In genomic region chr10:80343425-80343895, GRCm38 (mm10) we compare ENCODE assay signal across 9 mouse cellular contexts. TPM values are rescaled to one million over a fixed set of nuclear protein-coding genes. Genes with fewer than 3 reads are reported as not detected.
DNase-seq lines count a peak whose midpoint lies in the region; ATAC-seq lines count a peak whose summit lies in the region.
"Had no signal": no experiment of that assay in that cellular context is flagged by ENCODE, and none has a peak within 500 bp of the region (broad histone marks: within the 10 kb centered on the region; RNA-seq: fewer than 3 reads in every experiment).

No protein-coding gene starts in this region.

- H3K9me3 ChIP-seq in heart, embryonic 14.5 days (ENCODE audit: control insufficient read depth, low read length), result no peaks in the 10 kb centered on the region
- no peaks in the 10 kb centered on the region for H3K9me3 ChIP-seq in embryonic facial prominence, embryonic 10.5 days
- no peaks in the 10 kb centered on the region for H3K9me3 ChIP-seq in hindbrain, embryonic 14.5 days (ENCODE audit: control insufficient read depth, low read length)
- H3K9me3 ChIP-seq in midbrain, embryonic 14.5 days (ENCODE audit: control insufficient read depth, low read length), result no peaks in the 10 kb centered on the region

- H3K27ac ChIP-seq in heart, embryonic 14.5 days (replicated peaks in 1 of 2; ENCODE audit: control insufficient read depth in 1 of 2, insufficient read depth in 1 of 2, low read depth in 2 of 2, low read length in 2 of 2), result no peak overlapping the region
- H3K27ac ChIP-seq in embryonic facial prominence, embryonic 10.5 days (replicated peaks), result peak overlapping the region; percentile 40; the same call in 1 of the 2 replicates
- no peak overlapping the region for H3K27ac ChIP-seq in hindbrain, embryonic 14.5 days
- no peak overlapping the region for H3K27ac ChIP-seq in midbrain, embryonic 14.5 days (replicated peaks; ENCODE audit: low read depth, low read length)

- ATAC-seq in heart, embryonic 14.5 days (ENCODE audit: insufficient number of reproducible peaks, insufficient read depth, low FRiP score, low read depth), result no peak; the same call in 1 of the 2 replicates
- ATAC-seq in hindbrain, embryonic 14.5 days (ENCODE audit: low FRiP score), result peak; percentile 12
- no peak for ATAC-seq in midbrain, embryonic 14.5 days (ENCODE audit: low FRiP score, low TSS enrichment)
- ATAC-seq in cerebellum, adult (ENCODE audit: insufficient number of reproducible peaks, low FRiP score, low TSS enrichment), result no peak

- peaks cover 13 to 47% of the 10 kb centered on the region in 2 experiments; a peak in 3 of 4 replicates for H3K4me1 ChIP-seq in heart, embryonic 14.5 days (ENCODE audit: control insufficient read depth in 2 of 2, insufficient read depth in 2 of 2, low read length in 2 of 2)
- peaks cover 65% of the 10 kb centered on the region for H3K4me1 ChIP-seq in embryonic facial prominence, embryonic 10.5 days
- H3K4me1 ChIP-seq in hindbrain, embryonic 14.5 days (replicated peaks; ENCODE audit: control insufficient read depth, insufficient read depth, low read length), result peaks cover 14% of the 10 kb centered on the region
- peaks cover 8% of the 10 kb centered on the region; the same call in 1 of the 2 replicates for H3K4me1 ChIP-seq in midbrain, embryonic 14.5 days (ENCODE audit: control insufficient read depth, insufficient read depth, low read length)

- DNase-seq in heart, postnatal 36 days, result no peak
- no peak for DNase-seq in embryonic facial prominence, embryonic 10.5 days (ENCODE audit: low spot score)
- DNase-seq in hindbrain, embryonic 14.5 days (ENCODE audit: low spot score), result no peak
- DNase-seq in midbrain, embryonic 14.5 days, result no peak
- DNase-seq in right cerebral cortex, postnatal 10 days (ENCODE audit: low spot score in 2 of 2), result no peak
- DNase-seq in spleen, postnatal 4 days (ENCODE audit: low spot score in 2 of 2), result no peak

- WGBS in heart, embryonic 14.5 days, result 37% methylated on average over 13 of the region's 13 CpGs
- WGBS in embryonic facial prominence, embryonic 10.5 days, result 27% methylated on average over 13 of the region's 13 CpGs
- 25% methylated on average over 13 of the region's 13 CpGs for WGBS in hindbrain, embryonic 14.5 days
- WGBS in midbrain, embryonic 14.5 days, result 27% methylated on average over 13 of the region's 13 CpGs

- H3K36me3 ChIP-seq in heart, embryonic 14.5 days (ENCODE audit: control insufficient read depth, insufficient read depth, low read length), result no peaks in the 10 kb centered on the region
- no peaks in the 10 kb centered on the region for H3K36me3 ChIP-seq in embryonic facial prominence, embryonic 10.5 days (replicated peaks)
- no peaks in the 10 kb centered on the region for H3K36me3 ChIP-seq in hindbrain, embryonic 14.5 days (replicated peaks; ENCODE audit: control insufficient read depth, insufficient read depth)
- H3K36me3 ChIP-seq in midbrain, embryonic 14.5 days (ENCODE audit: control insufficient read depth, insufficient read depth, low read length), result no peaks in the 10 kb centered on the region

- peak overlapping the region; percentile 27; the same call in 1 of the 2 replicates for H3K9ac ChIP-seq in heart, embryonic 14.5 days (ENCODE audit: low read length)
- H3K9ac ChIP-seq in hindbrain, embryonic 14.5 days, result 0 out of 2 replicates have a peak overlapping the region, but pooled peaks have one; percentile 16
- 0 out of 2 replicates have a peak overlapping the region, but pooled peaks have one; percentile 9 for H3K9ac ChIP-seq in midbrain, embryonic 14.5 days (replicated peaks; ENCODE audit: low read length)

- H3K4me3 ChIP-seq in heart, embryonic 14.5 days (ENCODE audit: control insufficient read depth in 1 of 2, insufficient read depth in 1 of 2, low read depth in 1 of 2, low read length in 2 of 2), result peak overlapping the region in 1 of 2 experiments; percentile 27; a peak in 2 of 4 replicates
- H3K4me3 ChIP-seq in embryonic facial prominence, embryonic 10.5 days, result peak overlapping the region; percentile 57
- H3K4me3 ChIP-seq in hindbrain, embryonic 14.5 days (replicated peaks; ENCODE audit: low read length), result peak overlapping the region; percentile 26
- H3K4me3 ChIP-seq in midbrain, embryonic 14.5 days (replicated peaks; ENCODE audit: low read depth, low read length), result peak overlapping the region; percentile 24

- intact Hi-C loops in heart, postnatal 36 days (cut with DNase I), result no loop called here

- peak overlapping the region; percentile 59 for H3K4me2 ChIP-seq in heart, embryonic 14.5 days (ENCODE audit: low read length)
- peak overlapping the region; percentile 48 for H3K4me2 ChIP-seq in hindbrain, embryonic 14.5 days (replicated peaks)
- peak overlapping the region; percentile 49 for H3K4me2 ChIP-seq in midbrain, embryonic 14.5 days (ENCODE audit: low read length)

- peaks cover 79% of the 10 kb centered on the region for H3K27me3 ChIP-seq in heart, embryonic 14.5 days (ENCODE audit: control insufficient read depth, insufficient read depth, low read length)
- H3K27me3 ChIP-seq in embryonic facial prominence, embryonic 10.5 days (replicated peaks; ENCODE audit: low read depth, poor library complexity, severe bottlenecking), result peaks cover 92% of the 10 kb centered on the region
- H3K27me3 ChIP-seq in hindbrain, embryonic 14.5 days (ENCODE audit: control insufficient read depth, insufficient read depth, low read length), result peaks cover 84% of the 10 kb centered on the region
- H3K27me3 ChIP-seq in midbrain, embryonic 14.5 days (ENCODE audit: control insufficient read depth, insufficient read depth, low read length), result peaks cover 82% of the 10 kb centered on the region

RNA-seq across cellular contexts. Expression of gene Adamtsl5, which starts 4.8 kb away (rescaled TPM):
- polyA plus RNA-seq in heart, embryonic 14.5 days (2014; fragmentation: Nextera tagmentation; extraction: Ambion mirVana), result 6.8 and 7.8 TPM in 2 replicates
- total RNA-seq in heart, postnatal 36 days (2021), result 10 to 100 TPM; 75.9 to 83.8 TPM
- 0.65 and 0.88 TPM in 2 replicates for polyA plus RNA-seq in embryonic facial prominence, embryonic 10.5 days (2016; fragmentation: Nextera tagmentation; extraction: Ambion mirVana)
- polyA plus RNA-seq in hindbrain, embryonic 14.5 days (2014; fragmentation: Nextera tagmentation; extraction: Ambion mirVana), result 0.84 and 0.90 TPM in 2 replicates
- 0.26 TPM in 1 of 2 replicates, not detected in the other for polyA plus RNA-seq in midbrain, embryonic 14.5 days (2014; fragmentation: Nextera tagmentation; extraction: Ambion mirVana)

RNA-seq across cellular contexts. Expression of gene Plk5, which starts 12.8 kb away (rescaled TPM):
- not detected in 2 replicates for polyA plus RNA-seq in heart, embryonic 14.5 days (2014; fragmentation: Nextera tagmentation; extraction: Ambion mirVana)
- total RNA-seq in heart, postnatal 36 days (2021), result under 1 TPM; 0.49 to 0.64 TPM
- 0.37 and 0.43 TPM in 2 replicates for polyA plus RNA-seq in embryonic facial prominence, embryonic 10.5 days (2016; fragmentation: Nextera tagmentation; extraction: Ambion mirVana)
- 3.6 and 4.1 TPM in 2 replicates for polyA plus RNA-seq in hindbrain, embryonic 14.5 days (2014; fragmentation: Nextera tagmentation; extraction: Ambion mirVana)
- polyA plus RNA-seq in midbrain, embryonic 14.5 days (2014; fragmentation: Nextera tagmentation; extraction: Ambion mirVana), result 2.9 and 3.2 TPM in 2 replicates
- total RNA-seq: CH12.LX had no signal

RNA-seq across cellular contexts. Expression of gene Reep6, which starts 13.7 kb away (rescaled TPM):
- 1.4 and 1.6 TPM in 2 replicates for polyA plus RNA-seq in heart, embryonic 14.5 days (2014; fragmentation: Nextera tagmentation; extraction: Ambion mirVana)
- 1 to 10 TPM; 2.7 TPM for total RNA-seq in heart, postnatal 36 days (2021)
- polyA plus RNA-seq in embryonic facial prominence, embryonic 10.5 days (2016; fragmentation: Nextera tagmentation; extraction: Ambion mirVana), result 6.6 TPM in 2 replicates
- polyA plus RNA-seq in hindbrain, embryonic 14.5 days (2014; fragmentation: Nextera tagmentation; extraction: Ambion mirVana), result 5.3 and 5.8 TPM in 2 replicates
- polyA plus RNA-seq in midbrain, embryonic 14.5 days (2014; fragmentation: Nextera tagmentation; extraction: Ambion mirVana), result 5.3 and 7.3 TPM in 2 replicates

RNA-seq across cellular contexts. Expression of gene Pcsk4, which starts 14.2 kb away (rescaled TPM):
- polyA plus RNA-seq in heart, embryonic 14.5 days (2014; fragmentation: Nextera tagmentation; extraction: Ambion mirVana), result 1.4 TPM in 2 replicates
- 1 to 10 TPM; 2.2 to 2.9 TPM for total RNA-seq in heart, postnatal 36 days (2021)
- 5.0 and 5.5 TPM in 2 replicates for polyA plus RNA-seq in embryonic facial prominence, embryonic 10.5 days (2016; fragmentation: Nextera tagmentation; extraction: Ambion mirVana)
- polyA plus RNA-seq in hindbrain, embryonic 14.5 days (2014; fragmentation: Nextera tagmentation; extraction: Ambion mirVana), result 4.4 and 4.7 TPM in 2 replicates
- polyA plus RNA-seq in midbrain, embryonic 14.5 days (2014; fragmentation: Nextera tagmentation; extraction: Ambion mirVana), result 2.5 and 3.5 TPM in 2 replicates

RNA-seq across cellular contexts. Expression of gene 2310011J03Rik, which starts 23.1 kb away (rescaled TPM):
- polyA plus RNA-seq in heart, embryonic 14.5 days (2014; fragmentation: Nextera tagmentation; extraction: Ambion mirVana), result 28.9 and 30.8 TPM in 2 replicates
- 10 to 100 TPM; 13.8 to 15.1 TPM for total RNA-seq in heart, postnatal 36 days (2021)
- 53.7 and 56.2 TPM in 2 replicates for polyA plus RNA-seq in embryonic facial prominence, embryonic 10.5 days (2016; fragmentation: Nextera tagmentation; extraction: Ambion mirVana)
- polyA plus RNA-seq in hindbrain, embryonic 14.5 days (2014; fragmentation: Nextera tagmentation; extraction: Ambion mirVana), result 23.3 and 24.5 TPM in 2 replicates
- polyA plus RNA-seq in midbrain, embryonic 14.5 days (2014; fragmentation: Nextera tagmentation; extraction: Ambion mirVana), result 20.4 and 21.6 TPM in 2 replicates
